In the genomic region with DNA sequence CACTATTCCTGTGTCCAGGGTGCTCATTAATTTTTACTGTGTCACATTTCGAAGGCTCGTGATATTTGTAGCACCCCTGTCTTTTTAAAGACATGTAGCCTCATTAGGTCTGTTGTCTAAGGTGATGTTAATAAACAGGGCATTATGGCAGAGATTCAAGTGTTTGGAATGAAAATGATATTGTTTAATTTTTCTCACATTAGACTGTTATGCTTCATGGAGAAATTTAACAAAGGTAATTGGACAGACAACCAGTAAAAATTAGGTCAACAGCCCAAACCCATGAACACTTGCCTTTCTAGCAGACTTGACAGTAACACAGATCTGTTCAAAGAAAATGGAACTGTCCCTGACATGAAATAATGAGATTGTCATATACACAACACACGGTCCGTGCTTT, we compare ENCODE assay signal across 15 mouse cellular contexts.
"Had no signal": no experiment of that assay in that cellular context is flagged by ENCODE, and none has a peak within 500 bp of the region (broad histone marks: within the 10 kb centered on the region; RNA-seq: fewer than 3 reads in every experiment).

No protein-coding gene starts in this region.

- H3K4me1 ChIP-seq: liver, embryonic 13.5 days; megakaryocyte, embryonic 14.5 days had no signal

- H3K4me2 ChIP-seq: limb, embryonic 13.5 days; liver, embryonic 13.5 days; midbrain, embryonic 12.5 days had no signal

- H3K27ac ChIP-seq: kidney, postnatal 0 days; layer of hippocampus, adult 2 months; limb, embryonic 10.5 days; limb, embryonic 13.5 days; liver, embryonic 13.5 days; midbrain, embryonic 12.5 days had no signal

- H3K4me3 ChIP-seq: layer of hippocampus, adult 2 months; limb, embryonic 10.5 days; limb, embryonic 13.5 days; liver, embryonic 13.5 days; megakaryocyte, embryonic 14.5 days; midbrain, embryonic 12.5 days had no signal

- H3K9me3 ChIP-seq: limb, embryonic 10.5 days; limb, embryonic 13.5 days; liver, embryonic 13.5 days; megakaryocyte, embryonic 14.5 days; midbrain, embryonic 12.5 days had no signal

- ATAC-seq: intestine, postnatal 0 days had no signal

- DNase-seq: kidney, adult 2 months; kidney, postnatal 25 days; layer of hippocampus, adult 9-11 months; liver; liver, embryonic 13.5 days; lung, postnatal 36 days; thymus, adult 18-20 months; thymus, postnatal 36 days had no signal

- H3K27me3 ChIP-seq: limb, embryonic 13.5 days; liver, embryonic 13.5 days; megakaryocyte, embryonic 14.5 days; midbrain, embryonic 12.5 days had no signal

- H3K9ac ChIP-seq: limb, embryonic 13.5 days; liver, embryonic 13.5 days; midbrain, embryonic 12.5 days had no signal

- H3K36me3 ChIP-seq: limb, embryonic 10.5 days; limb, embryonic 13.5 days; liver, embryonic 13.5 days; midbrain, embryonic 12.5 days had no signal
